Mouse (Mus musculus): ENCODE results near the gene Dll4.

GRCm38 (mm10) chr2:119329123-119329817 is 3.7 kb downstream of the Dll4 start:
- TF ChIP-seq CTCF (IDR thresholded peaks at IDR 0.05; ENCODE audit: insufficient read depth, low read length) (no peak), POLR2A (IDR thresholded peaks at IDR 0.05; ENCODE audit: borderline replicate concordance, extremely low read depth, low read depth, low read length) (no peak)
